Mouse (Mus musculus) liver, embryonic 11.5 days (tissue): Measurements from ENCODE around the gene Sp140. TPM values are rescaled to one million over a fixed set of nuclear protein-coding genes. Genes with fewer than 3 reads are reported as not detected.
A peak's percentile ranks its signal among the peaks of the same experiment; 100 is the strongest.

Experiments used
- ATAC-seq: fragments of 200-750 bp; cut with Nextera tagmentation; replicated peaks from 2 replicates; pipeline ENCODE4 v1.8.0; 2017; ENCODE audit warnings: moderate number of reproducible peaks, mild to moderate bottlenecking, moderate TSS enrichment, moderate library complexity; ENCODE audit not compliant: low FRiP score
- DNase-seq: peaks from one replicate; pipeline ENCODE4 v3.0.0-alpha.2; 2017; ENCODE audit warnings: low spot score
- H3K27ac ChIP-seq: fragments of 300-500 bp; sonication (generic); 2 replicates; pipeline ENCODE4 v1.5.1; 2014; ENCODE audit warnings: mild to moderate bottlenecking, low read depth, low read length, control low read depth
- H3K27me3 ChIP-seq: fragments of 300-500 bp; sonication (generic); replicated peaks from 2 replicates; pipeline ENCODE4 v1.6.1; 2014; ENCODE audit warnings: low read length, mixed read lengths; ENCODE audit not compliant: control insufficient read depth, insufficient read depth
- H3K36me3 ChIP-seq: fragments of 300-500 bp; sonication (generic); 2 replicates; pipeline ENCODE4 v1.6.1; 2014; ENCODE audit warnings: mild to moderate bottlenecking, low read length, moderate library complexity, mixed read lengths; ENCODE audit not compliant: control insufficient read depth, insufficient read depth
- H3K4me1 ChIP-seq: fragments of 300-500 bp; sonication (generic); replicated peaks from 2 replicates; pipeline ENCODE4 v1.6.1; 2014; ENCODE audit warnings: low read length, mixed read lengths; ENCODE audit not compliant: control insufficient read depth, insufficient read depth
- H3K4me2 ChIP-seq: fragments of 300-500 bp; sonication (generic); 2 replicates; pipeline ENCODE4 v1.6.1; 2014; ENCODE audit warnings: mild to moderate bottlenecking, control low read depth, moderate library complexity
- H3K4me3 ChIP-seq: fragments of 300-500 bp; sonication (generic); 2 replicates; pipeline ENCODE4 v1.5.1; 2014; ENCODE audit warnings: low read depth, low read length, control low read depth
- H3K9ac ChIP-seq: fragments of 300-500 bp; sonication (generic); 2 replicates; pipeline ENCODE4 v1.6.1; 2014; ENCODE audit warnings: low read depth, low read length, control low read depth
- H3K9me3 ChIP-seq: fragments of 300-500 bp; sonication (generic); 2 replicates; pipeline ENCODE4 v1.6.1; 2016; ENCODE audit warnings: low read length, inconsistent platforms, mixed read lengths; ENCODE audit not compliant: control insufficient read depth
- WGBS: fragments of 180-500 bp; shearing (Covaris S2); extraction: QIAGEN DNeasy Blood & Tissue Kit; methylation state at CpG from one replicate; pipeline ENCODE4 v1.1.7; 2014; 5-methylcytosine and 5-hydroxymethylcytosine counted together
- polyA plus RNA-seq: library from polyadenylated mRNA; unstranded; fragments of >200 nt; fragmentation: Nextera tagmentation; extraction: Ambion mirVana; gene quantifications from 2 replicates; pipeline ENCODE4 v1.2.1, GENCODE M21; 2014

Gene Sp140
- polyA plus RNA-seq, 1 experiment from 2014 or later, result 4.7 TPM

- Histone ChIP-seq H3K27ac (no peak overlapping the region), H3K9ac (no peak overlapping the region), H3K4me2 (no peak overlapping the region), H3K9me3 (no peaks in the 10 kb centered on the region), H3K36me3 (no peaks in the 10 kb centered on the region), H3K4me3 (no peak overlapping the region), H3K27me3 (no peaks in the 10 kb centered on the region), H3K4me1 (no peaks in the 10 kb centered on the region)
- ATAC-seq (no peak), DNase-seq (no peak)
Measured at GRCm38 (mm10) chr1:85664266-85664665, 64.1 kb downstream of the Sp140 start.

- no peak overlapping the region for H3K4me3 ChIP-seq
- ATAC-seq, result no peak
Measured at GRCm38 (mm10) chr1:85680226-85680625, 80.0 kb downstream of the Sp140 start.

GRCm38 (mm10) chr1:85686666-85687065 lies 86.5 kb downstream of the Sp140 start:
- no peaks in the 10 kb centered on the region for H3K9me3 ChIP-seq
- H3K27ac ChIP-seq, result no peak overlapping the region
- DNase-seq, result no peak
- no peak overlapping the region for H3K4me2 ChIP-seq
- no peak for ATAC-seq
- H3K4me3 ChIP-seq, result no peak overlapping the region
- no peaks in the 10 kb centered on the region for H3K36me3 ChIP-seq
- no peak overlapping the region for H3K9ac ChIP-seq
- H3K27me3 ChIP-seq, result no peaks in the 10 kb centered on the region
- WGBS, result 55% methylated on average over 5 of the region's 5 CpGs
- no peaks in the 10 kb centered on the region for H3K4me1 ChIP-seq

More at GRCm38 (mm10) chr1:85680226-85680625, 80.0 kb downstream of the Sp140 start:
- 62% methylated on average over 4 of the region's 4 CpGs for WGBS
- DNase-seq, result no peak
- no peak overlapping the region for H3K4me2 ChIP-seq
- no peak overlapping the region for H3K27ac ChIP-seq
- H3K9ac ChIP-seq, result no peak overlapping the region
- no peaks in the 10 kb centered on the region for H3K4me1 ChIP-seq
- no peaks in the 10 kb centered on the region for H3K36me3 ChIP-seq
- H3K9me3 ChIP-seq, result no peaks in the 10 kb centered on the region
- no peaks in the 10 kb centered on the region for H3K27me3 ChIP-seq

- DNase-seq (no peak), ATAC-seq (peak; percentile 23; the same call in 1 of the 2 replicates)
- Histone ChIP-seq H3K9ac (no peak overlapping the region), H3K4me2 (no peak overlapping the region), H3K27ac (no peak overlapping the region), H3K27me3 (no peaks in the 10 kb centered on the region), H3K4me1 (no peaks in the 10 kb centered on the region), H3K36me3 (no peaks in the 10 kb centered on the region), H3K4me3 (no peak overlapping the region), H3K9me3 (no peaks in the 10 kb centered on the region)
- 49% methylated on average over 5 of the region's 5 CpGs for WGBS
Measured at GRCm38 (mm10) chr1:85687346-85687745, 87.2 kb downstream of the Sp140 start.

GRCm38 (mm10) chr1:85690544-85690943 lies 90.4 kb downstream of the Sp140 start:
- no peak overlapping the region for H3K27ac ChIP-seq
- H3K36me3 ChIP-seq, result no peaks in the 10 kb centered on the region
- H3K4me2 ChIP-seq, result no peak overlapping the region
- H3K9me3 ChIP-seq, result no peaks in the 10 kb centered on the region
- no peak overlapping the region for H3K9ac ChIP-seq
- WGBS, result 77% methylated on average over 3 of the region's 3 CpGs
- no peaks in the 10 kb centered on the region for H3K27me3 ChIP-seq
- no peak overlapping the region for H3K4me3 ChIP-seq
- H3K4me1 ChIP-seq, result 0 out of 2 replicates have a peak, but pooled peaks cover 3% of the 10 kb centered on the region
- no peak for DNase-seq
- no peak for ATAC-seq

- Histone ChIP-seq H3K27ac (no peak overlapping the region), H3K4me3 (no peak overlapping the region), H3K4me2 (no peak overlapping the region), H3K27me3 (no peaks in the 10 kb centered on the region), H3K4me1 (0 out of 2 replicates have a peak, but pooled peaks cover 3% of the 10 kb centered on the region), H3K9me3 (no peaks in the 10 kb centered on the region), H3K36me3 (no peaks in the 10 kb centered on the region), H3K9ac (no peak overlapping the region)
- ATAC-seq (no peak), DNase-seq (no peak)
- WGBS, result 56% methylated on average over 1 of the region's 1 CpGs
Measured at GRCm38 (mm10) chr1:85692281-85692680, 92.1 kb downstream of the Sp140 start.

GRCm38 (mm10) chr1:85693280-85693679 lies 93.1 kb downstream of the Sp140 start:
- peak overlapping the region; percentile 32; the same call in 1 of the 2 replicates for H3K27ac ChIP-seq
- no peaks in the 10 kb centered on the region for H3K9me3 ChIP-seq
- H3K27me3 ChIP-seq, result no peaks in the 10 kb centered on the region
- H3K9ac ChIP-seq, result no peak overlapping the region
- H3K4me3 ChIP-seq, result no peak overlapping the region
- 0 out of 2 replicates have a peak, but pooled peaks cover 3% of the 10 kb centered on the region for H3K4me1 ChIP-seq
- H3K36me3 ChIP-seq, result no peaks in the 10 kb centered on the region
- 42% methylated on average over 3 of the region's 3 CpGs for WGBS
- DNase-seq, result no peak
- peak; percentile 89 for ATAC-seq
- no peak overlapping the region for H3K4me2 ChIP-seq

Other genes starting within 250 kb of the Sp140 start
- not detected in 2 replicates for gene G530012D18Rik, start 24.7 kb upstream of the Sp140 start, polyA plus RNA-seq
- 4.4 and 5.0 TPM in 2 replicates for gene Sp110, start 1.6 kb upstream of the Sp140 start, polyA plus RNA-seq
- 1.6 and 2.4 TPM in 2 replicates for gene Sp100, start 49.6 kb downstream of the Sp140 start, polyA plus RNA-seq
- 3.2 and 3.5 TPM in 2 replicates for gene A630001G21Rik, start 178.3 kb downstream of the Sp140 start, polyA plus RNA-seq
- gene Cab39, start 193.1 kb downstream of the Sp140 start, polyA plus RNA-seq, result 29.2 and 32.6 TPM in 2 replicates